Mouse (Mus musculus): ENCODE measurements around the gene Hmgcs1.
"Not testable (repeated sequence)": the region's sequence is repeated elsewhere in the genome, so short reads cannot be mapped to it uniquely, and the experiment has no call there.

Hmgcs1 gene

GRCm38 (mm10) chr13:119706278-119706880 lies 16.2 kb downstream of the Hmgcs1 start:
- not testable (repeated sequence) for DNase-seq

GRCm38 (mm10) chr13:119706953-119707352 lies 16.8 kb downstream of the Hmgcs1 start:
- DNase-seq, result no peak

GRCm38 (mm10) chr13:119707906-119708305 lies 17.7 kb downstream of the Hmgcs1 start:
- DNase-seq, result no peak

- DNase-seq, result no peak
These were observed 18.8 kb downstream of the Hmgcs1 start for GRCm38 (mm10) chr13:119708941-119709340.

- no peak for DNase-seq
These were observed 19.4 kb downstream of the Hmgcs1 start for GRCm38 (mm10) chr13:119709388-119710267.

- DNase-seq, result no peak
These were observed 20.1 kb downstream of the Hmgcs1 start for GRCm38 (mm10) chr13:119710268-119710610.

- DNase-seq, result no peak
These were observed 22.3 kb downstream of the Hmgcs1 start for GRCm38 (mm10) chr13:119712463-119712862.

GRCm38 (mm10) chr13:119713107-119713787 lies 23.1 kb downstream of the Hmgcs1 start:
- DNase-seq, result no peak

GRCm38 (mm10) chr13:119713821-119714220 lies 23.6 kb downstream of the Hmgcs1 start:
- no peak for DNase-seq

GRCm38 (mm10) chr13:119716105-119716504 lies 25.9 kb downstream of the Hmgcs1 start:
- no peak for DNase-seq

GRCm38 (mm10) chr13:119722447-119722846 lies 32.3 kb downstream of the Hmgcs1 start:
- no peak for DNase-seq

- no peak for DNase-seq
These were observed 33.2 kb downstream of the Hmgcs1 start for GRCm38 (mm10) chr13:119723368-119723767.

GRCm38 (mm10) chr13:119724541-119724940 lies 34.4 kb downstream of the Hmgcs1 start:
- no peak for DNase-seq

- no peak for DNase-seq
These were observed 37.6 kb downstream of the Hmgcs1 start for GRCm38 (mm10) chr13:119727608-119728387.

- DNase-seq, result no peak
These were observed 39.2 kb downstream of the Hmgcs1 start for GRCm38 (mm10) chr13:119729406-119729805.

- no peak for DNase-seq
These were observed 41.3 kb downstream of the Hmgcs1 start for GRCm38 (mm10) chr13:119731448-119731847.

- no peak for DNase-seq
These were observed 51.4 kb downstream of the Hmgcs1 start for GRCm38 (mm10) chr13:119741390-119742237.

- no peak for DNase-seq
These were observed 52.7 kb downstream of the Hmgcs1 start for GRCm38 (mm10) chr13:119742711-119743415.

GRCm38 (mm10) chr13:119743470-119743869 lies 53.3 kb downstream of the Hmgcs1 start:
- DNase-seq, result peak in 1 of 2 experiments; percentile 25

GRCm38 (mm10) chr13:119746930-119747329 lies 56.8 kb downstream of the Hmgcs1 start:
- no peak for DNase-seq

Data from thymus, adult 18-20 months (tissue).